Mouse (Mus musculus): Measurements from ENCODE around the gene Lmtk2.
A peak's percentile ranks its signal among the peaks of the same experiment; 100 is the strongest.

Gene Lmtk2

DNA sequence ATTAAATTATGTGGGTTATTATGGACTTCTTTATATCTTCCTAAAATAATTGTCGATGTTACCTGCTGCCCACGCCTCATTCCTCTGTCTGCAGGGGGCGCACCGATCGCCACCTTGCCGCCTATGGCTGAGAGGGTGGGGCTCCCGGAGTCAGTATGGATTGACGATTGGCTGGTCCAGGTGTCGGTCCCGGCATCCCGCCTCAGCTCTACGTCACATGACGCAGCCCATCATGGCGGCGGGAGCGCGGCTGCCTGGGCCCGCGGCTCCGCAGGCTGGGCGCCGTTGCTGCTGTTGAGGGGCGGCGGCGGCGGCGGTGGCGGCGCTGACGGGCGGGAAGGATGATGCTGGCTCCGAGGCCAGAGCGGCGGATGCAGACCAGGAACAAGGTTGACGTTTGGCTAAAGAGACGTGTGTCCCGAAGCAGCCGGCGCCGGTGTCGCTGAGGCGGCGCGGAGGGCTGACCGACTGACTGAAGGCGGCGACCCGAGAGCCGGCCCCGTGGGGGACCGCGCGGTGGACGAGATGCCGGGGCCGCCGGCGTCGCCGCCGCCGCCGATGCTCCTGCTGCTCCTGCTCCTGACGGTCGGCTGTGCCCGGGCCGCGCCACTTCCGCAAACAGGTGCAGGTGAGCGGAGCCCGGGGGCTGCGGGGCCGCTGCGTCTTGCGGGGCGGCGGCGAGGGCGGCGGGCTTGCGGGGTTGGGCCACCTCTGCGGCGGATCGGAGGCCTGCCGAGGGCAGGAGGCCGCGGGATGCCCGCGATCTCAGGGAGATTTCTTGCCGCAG, at the start of gene Lmtk2:
Gene Lmtk2 (plus strand): TSS at position 288 of the 787 bp plus-strand sequence.
- peak; percentile 96 to 97 for DNase-seq

GRCm38 (mm10) chr5:144051268-144051667, 49.0 kb upstream of the Lmtk2 start:
- DNase-seq = peak; percentile 21 to 25

GRCm38 (mm10) chr5:144053450-144053849, 46.8 kb upstream of the Lmtk2 start:
- no peak for DNase-seq

- DNase-seq = no peak
Measured at GRCm38 (mm10) chr5:144054340-144054739, 45.9 kb upstream of the Lmtk2 start.

- DNase-seq = no peak
Measured at GRCm38 (mm10) chr5:144064093-144064492, 36.1 kb upstream of the Lmtk2 start.

GRCm38 (mm10) chr5:144066036-144066435, 34.2 kb upstream of the Lmtk2 start:
- DNase-seq = no peak

GRCm38 (mm10) chr5:144070064-144070463, 30.2 kb upstream of the Lmtk2 start:
- no peak for DNase-seq

- DNase-seq = no peak
Measured at GRCm38 (mm10) chr5:144071249-144071648, 29.0 kb upstream of the Lmtk2 start.

DNA sequence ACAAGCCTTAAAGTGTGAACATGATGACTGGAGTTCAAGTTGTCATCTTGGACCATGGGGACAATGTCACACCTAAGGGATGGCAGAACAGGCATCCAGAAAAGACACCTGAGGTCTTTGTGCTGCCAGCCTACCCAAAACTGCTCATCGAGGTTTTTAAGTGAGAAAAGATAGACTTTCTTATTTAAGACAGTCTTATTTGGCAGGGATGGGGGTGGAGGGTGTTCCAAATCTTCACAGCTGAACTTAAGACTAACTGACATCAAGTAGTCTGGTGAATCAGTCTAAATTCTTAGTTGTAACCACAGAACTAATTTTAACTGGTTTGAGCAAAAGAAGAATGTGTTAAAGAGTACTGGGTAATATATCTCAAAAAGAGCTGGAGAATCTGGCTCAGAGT, 22.7 kb upstream of the Lmtk2 start:
- DNase-seq = no peak

- no peak for DNase-seq
Measured at GRCm38 (mm10) chr5:144080886-144081285, 19.4 kb upstream of the Lmtk2 start.

GRCm38 (mm10) chr5:144082006-144082405, 18.2 kb upstream of the Lmtk2 start:
- no peak for DNase-seq

DNA sequence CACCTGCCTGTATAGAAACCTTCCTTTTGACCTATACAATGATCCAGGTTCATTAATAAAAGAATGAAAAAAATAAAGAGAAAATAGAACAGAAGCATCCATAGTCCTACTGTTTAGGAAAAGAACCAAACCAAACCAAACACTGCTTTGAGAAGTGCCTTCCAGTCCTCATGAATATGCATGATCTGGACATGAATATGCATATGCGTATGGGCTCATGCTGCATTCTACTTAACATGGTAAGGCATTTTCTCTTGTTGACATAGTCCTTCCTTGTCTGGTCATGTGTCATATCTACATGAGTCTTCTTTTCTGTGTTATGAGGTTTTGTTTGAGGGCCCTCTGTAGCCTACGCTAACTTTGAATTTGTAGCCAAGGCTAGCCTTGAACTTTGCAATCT, 16.7 kb upstream of the Lmtk2 start:
- no peak for DNase-seq

GRCm38 (mm10) chr5:144084271-144084670, 16.0 kb upstream of the Lmtk2 start:
- no peak for DNase-seq

DNA sequence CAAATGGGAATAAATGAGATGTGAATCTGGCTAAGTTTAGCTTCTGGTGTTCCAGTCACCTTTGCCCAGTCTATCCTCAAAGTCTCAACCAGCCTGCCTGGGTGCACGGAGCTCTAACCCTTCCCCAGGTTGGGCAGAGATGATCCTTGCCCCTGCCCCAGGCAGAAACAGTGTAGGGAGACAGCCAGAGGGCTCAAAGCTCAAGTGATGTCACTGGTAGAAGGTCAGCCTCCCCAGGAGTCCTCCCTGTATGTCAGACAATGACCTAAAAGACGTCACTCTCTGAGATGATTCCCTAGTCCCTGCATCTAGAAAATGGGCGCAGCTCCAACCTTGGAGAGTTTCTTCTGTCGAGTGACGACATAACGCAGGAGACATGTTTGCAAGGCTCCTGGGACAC, 14.5 kb upstream of the Lmtk2 start:
- no peak for DNase-seq

DNA sequence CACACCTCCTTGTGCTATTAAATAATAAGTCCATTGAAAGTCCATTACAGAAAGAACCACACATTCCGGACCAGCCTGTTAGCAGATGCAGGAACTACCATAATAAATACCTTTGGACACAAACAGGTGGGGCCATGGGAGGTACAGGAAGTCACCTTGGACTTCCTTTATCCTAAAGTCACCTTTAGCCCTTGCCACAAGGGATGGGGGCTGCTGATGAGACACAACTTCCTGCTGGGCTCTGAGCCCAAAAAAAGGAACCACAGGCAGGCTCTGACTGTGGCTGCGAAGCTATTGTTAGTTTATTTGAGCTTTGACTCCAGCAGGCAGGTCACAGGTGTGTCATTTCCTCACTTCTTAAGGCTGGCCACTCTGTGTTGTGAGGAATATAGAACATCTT, 13.7 kb upstream of the Lmtk2 start:
- no peak for DNase-seq

DNA sequence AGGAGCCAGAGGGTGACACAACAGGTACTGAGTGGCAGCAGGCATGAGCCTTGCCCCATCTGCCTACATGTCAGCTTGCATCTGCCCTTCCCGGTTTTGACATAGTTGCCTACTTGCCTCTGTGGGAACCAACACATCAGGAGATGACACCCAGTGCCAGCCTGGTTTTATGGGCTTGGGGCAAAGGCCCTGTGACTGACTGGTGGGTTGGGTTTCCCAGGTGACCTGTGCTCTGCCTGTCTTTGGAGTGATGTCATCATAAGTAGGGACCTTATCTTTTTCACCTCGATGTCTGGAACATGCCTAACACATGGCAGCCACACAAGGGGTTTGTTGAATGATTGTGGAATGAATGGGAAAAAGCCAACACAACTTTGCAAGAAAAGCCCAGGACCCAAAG, 11.9 kb upstream of the Lmtk2 start:
- no peak for DNase-seq

DNA sequence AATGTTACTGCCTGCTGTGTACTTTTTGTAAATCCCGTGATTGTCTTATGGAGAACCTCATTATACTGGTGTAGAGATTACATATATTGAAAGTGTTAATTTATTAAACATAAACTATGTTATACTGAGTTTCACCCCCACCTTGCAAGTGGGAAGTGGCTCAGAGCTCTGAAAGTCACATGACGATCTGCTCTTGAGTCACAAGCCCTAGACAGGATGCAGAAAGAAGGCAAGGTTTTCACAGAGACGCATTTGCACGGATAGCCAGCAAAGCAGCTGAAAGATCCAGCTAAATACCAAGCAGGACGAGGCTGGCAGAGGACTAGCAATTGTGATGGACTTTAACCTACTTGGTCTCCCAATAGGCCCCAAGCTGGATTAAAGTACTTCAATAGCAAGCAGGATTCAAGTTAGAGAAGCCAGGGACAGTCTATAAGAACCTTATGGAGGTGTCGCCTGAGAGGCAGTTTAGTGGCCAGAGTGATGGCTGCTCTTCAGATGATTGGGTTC, 4.7 kb upstream of the Lmtk2 start:
- DNase-seq = no peak

- no peak for DNase-seq
Measured at GRCm38 (mm10) chr5:144097902-144098639, 2.2 kb upstream of the Lmtk2 start.

- DNase-seq = no peak
Measured at GRCm38 (mm10) chr5:144098640-144098929, 1.7 kb upstream of the Lmtk2 start.

DNA sequence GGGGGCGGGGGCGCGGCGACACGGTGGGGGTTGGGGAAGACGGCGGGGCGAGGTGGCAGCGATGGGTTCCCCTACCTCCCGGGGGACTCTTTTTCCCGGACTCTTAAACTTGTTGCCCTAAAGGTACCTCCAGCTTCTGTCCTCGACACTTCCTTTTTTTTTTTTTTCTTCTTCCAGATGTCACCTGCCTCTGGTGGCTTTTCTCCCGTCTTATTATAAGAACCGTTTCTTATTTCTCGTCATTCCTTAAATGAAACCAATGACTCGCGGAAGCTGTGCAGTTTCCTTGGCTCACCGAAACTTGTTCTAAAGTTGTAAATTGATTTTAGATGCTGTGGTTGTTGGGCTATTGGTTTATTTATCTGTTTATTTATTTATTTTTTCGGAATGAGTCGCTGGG, 712 bp downstream of the Lmtk2 start:
- no peak for DNase-seq

- DNase-seq = no peak
Measured at GRCm38 (mm10) chr5:144105070-144105469, 4.8 kb downstream of the Lmtk2 start.

GRCm38 (mm10) chr5:144105471-144106129, 5.4 kb downstream of the Lmtk2 start:
- no peak for DNase-seq

DNA sequence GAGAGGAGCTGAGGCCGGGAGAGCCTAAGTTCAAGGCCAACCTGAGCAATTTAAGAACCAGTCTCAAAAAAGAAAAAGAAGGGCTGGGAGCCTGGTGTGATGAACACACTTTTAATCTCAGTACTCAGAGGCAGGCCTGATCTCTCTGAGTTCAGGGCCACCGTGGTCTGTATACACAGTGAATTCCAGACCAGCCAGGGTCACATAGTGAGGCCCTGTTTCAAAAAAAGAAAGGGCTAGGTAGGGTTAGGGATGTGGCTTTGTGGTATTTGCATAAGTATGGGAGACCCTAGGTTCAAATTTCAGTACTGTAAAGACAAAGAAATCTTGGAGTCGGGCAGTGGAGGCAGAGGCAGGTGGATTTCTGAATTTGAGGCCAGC, 5.9 kb downstream of the Lmtk2 start:
- DNase-seq = no peak

GRCm38 (mm10) chr5:144109201-144109600, 9.0 kb downstream of the Lmtk2 start:
- no peak for DNase-seq

Measured in B cell, adult 2 months (primary cell).